Mouse (Mus musculus): Measurements from ENCODE around the gene Ptov1.

Gene Ptov1

GRCm38 (mm10) chr7:44857905-44858304, 11.7 kb downstream of the Ptov1 start:
- no peak for DNase-seq (ENCODE audit: low spot score)

DNA sequence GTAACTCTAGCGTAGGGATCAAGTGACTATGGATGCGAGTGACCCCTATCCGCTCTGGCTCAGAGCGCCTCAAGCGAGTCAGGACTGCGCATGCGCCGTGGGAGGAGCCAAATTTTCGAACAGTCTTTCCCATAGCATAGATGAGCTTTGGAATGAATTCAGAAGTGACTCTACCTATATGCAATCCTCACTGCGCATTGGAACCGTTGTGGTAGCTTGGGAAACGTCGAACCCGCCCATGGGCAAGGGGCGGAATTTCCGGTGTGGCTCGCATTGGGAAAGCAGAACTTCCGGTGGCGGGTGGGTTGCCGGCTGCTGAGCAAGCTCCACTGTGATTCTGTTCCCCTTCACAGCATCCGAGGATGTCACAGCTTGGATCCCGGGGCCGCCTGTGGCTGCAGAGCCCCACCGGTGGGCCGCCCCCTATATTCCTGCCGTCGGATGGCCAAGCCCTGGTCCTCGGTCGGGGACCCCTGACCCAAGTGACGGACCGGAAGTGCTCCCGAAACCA, 12.5 kb downstream of the Ptov1 start, which contains the start of gene Pnkp:
TSS of gene Pnkp (plus strand) at position 98 of the 511 bp plus-strand sequence.
- DNase-seq (ENCODE audit: low spot score): peak; percentile 93

- no peak for DNase-seq (ENCODE audit: low spot score)
These were observed 13.2 kb downstream of the Ptov1 start for GRCm38 (mm10) chr7:44856265-44856916.

GRCm38 (mm10) chr7:44855036-44855435, 14.6 kb downstream of the Ptov1 start:
- DNase-seq (ENCODE audit: low spot score): no peak

DNA sequence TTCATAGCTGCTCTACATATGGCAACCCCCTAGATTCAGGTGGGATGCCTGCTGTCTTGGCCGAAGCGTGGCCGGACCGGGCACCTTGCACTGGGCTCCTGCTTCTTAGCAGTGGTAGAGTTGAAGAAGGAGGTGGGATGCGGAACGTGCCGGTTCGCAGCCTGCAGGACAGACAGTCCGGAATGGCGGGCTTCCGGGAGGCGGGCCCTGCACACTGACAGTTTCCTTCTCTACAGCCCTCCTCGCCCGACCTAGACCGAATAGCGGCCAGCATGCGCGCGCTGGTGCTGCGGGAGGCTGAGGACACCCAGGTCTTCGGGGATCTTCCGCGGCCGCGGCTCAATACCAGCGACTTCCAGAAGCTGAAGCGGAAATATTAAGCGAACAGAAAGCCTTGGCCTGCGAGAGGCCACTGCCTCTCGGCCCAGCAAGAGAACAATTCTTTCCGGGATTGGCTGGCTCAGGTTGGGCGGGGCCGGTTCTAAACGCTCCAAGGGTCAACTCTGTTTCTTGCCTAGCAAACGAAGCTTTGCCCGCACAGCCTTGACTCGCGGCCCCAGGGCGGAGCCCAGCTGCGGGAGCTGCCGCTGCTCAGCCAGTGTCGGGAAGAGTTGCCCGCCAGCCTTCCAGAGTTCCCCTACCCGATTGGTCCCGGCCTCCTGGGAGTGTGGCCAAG, 15.1 kb downstream of the Ptov1 start:
- no peak for DNase-seq (ENCODE audit: low spot score)

DNA sequence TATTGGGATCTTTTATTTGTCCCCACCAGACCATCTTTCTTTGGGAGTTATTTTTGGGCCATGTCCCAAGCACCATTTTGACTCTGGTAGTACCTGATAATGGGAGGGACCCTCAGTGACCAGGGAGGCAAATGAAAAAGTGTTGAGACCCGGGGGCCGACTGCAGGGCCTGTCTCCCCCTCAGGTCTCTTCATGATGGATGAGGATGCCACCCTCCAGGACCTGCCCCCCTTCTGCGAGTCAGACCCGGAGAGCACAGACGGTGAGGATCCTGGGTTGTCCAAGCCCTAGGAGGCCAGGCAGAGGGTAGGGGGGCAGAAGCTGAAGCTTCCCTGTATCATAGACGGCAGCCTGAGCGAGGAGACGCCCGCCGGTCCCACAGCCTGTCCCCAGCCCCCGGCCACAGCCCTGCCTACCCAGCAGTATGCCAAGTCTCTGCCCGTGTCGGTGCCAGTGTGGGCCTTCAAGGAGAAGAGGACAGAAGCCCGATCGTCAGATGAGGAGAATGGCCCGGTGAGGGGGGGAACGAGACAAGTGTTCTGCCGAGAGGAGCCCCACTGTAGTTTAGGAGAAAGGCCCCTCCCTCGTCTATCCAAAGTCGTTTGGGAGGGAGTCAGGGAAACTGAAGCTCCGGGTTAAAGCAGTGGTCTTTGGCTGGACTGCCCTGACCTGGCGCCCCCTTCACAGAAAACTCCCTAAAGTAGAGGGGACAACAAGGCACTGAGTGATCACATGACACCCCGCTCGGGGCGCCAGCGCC, 15.8 kb downstream of the Ptov1 start:
- no peak for DNase-seq (ENCODE audit: low spot score)

- DNase-seq (ENCODE audit: low spot score): no peak
These were observed 16.5 kb downstream of the Ptov1 start for GRCm38 (mm10) chr7:44853065-44853464.

- no peak for DNase-seq (ENCODE audit: low spot score)
These were observed 17.1 kb downstream of the Ptov1 start for GRCm38 (mm10) chr7:44852259-44853027.

GRCm38 (mm10) chr7:44851625-44852234, 17.9 kb downstream of the Ptov1 start:
- DNase-seq (ENCODE audit: low spot score): no peak

DNA sequence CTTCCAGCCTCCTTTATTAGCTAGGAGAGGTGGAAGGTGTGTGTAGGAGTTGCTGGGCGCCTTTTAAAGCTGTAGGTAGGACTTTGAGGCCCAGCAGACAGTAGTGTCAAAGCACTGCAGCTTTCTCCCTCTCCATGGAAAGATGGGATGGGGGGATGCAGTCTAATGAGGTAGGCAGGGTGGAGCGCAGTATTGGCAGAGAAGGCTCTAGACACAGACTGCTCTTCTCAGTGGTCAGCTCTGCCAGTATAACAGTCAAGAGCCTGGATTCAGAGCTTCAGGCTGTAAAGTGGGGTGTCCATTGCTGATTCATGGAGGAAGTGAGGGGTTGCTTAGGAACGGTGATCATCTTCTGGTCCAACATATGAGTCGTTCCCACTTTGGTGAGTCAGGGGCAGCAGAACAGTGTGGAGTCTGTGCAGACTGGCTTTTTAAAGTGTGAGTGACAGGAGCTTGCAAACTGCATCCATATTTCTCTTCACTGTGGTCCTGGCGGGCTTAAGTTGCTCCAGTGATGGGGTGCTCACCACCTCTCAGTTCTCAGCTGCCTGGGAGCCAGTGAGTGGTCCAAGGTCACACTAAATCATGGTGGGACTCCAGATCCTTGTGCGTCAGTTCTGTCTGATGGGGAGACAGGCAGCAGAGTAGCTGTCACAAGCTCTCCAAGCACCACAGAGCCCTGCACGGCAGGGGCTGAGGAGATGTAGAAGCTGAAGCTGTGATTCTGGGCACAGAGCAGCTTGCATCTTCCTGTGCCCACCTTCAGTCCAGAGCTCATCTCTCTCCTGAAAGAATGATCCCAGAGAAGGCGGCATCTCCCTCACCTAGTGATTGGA, 18.6 kb downstream of the Ptov1 start:
- no peak for DNase-seq (ENCODE audit: low spot score)

DNA sequence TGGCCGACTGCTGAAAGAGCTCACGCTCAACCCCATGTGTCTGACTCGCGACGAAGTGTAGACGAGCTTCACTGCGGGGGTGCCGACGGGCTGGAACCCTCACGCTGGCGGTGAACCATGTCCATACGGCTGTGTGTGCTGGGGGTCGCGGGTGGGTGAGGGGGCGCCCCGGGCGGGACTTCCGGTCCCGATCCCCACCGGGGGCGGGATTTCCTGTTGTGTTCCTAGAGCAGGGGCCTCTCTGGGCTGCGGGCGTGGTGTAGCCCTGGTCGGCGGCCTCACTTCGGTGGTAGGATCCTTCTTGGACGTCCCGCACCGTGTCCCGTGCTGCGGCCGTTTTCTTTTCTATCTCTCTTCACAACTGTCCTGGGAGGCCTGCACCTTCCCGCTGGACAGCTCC, 19.4 kb downstream of the Ptov1 start:
- no peak for DNase-seq (ENCODE audit: low spot score)

DNA sequence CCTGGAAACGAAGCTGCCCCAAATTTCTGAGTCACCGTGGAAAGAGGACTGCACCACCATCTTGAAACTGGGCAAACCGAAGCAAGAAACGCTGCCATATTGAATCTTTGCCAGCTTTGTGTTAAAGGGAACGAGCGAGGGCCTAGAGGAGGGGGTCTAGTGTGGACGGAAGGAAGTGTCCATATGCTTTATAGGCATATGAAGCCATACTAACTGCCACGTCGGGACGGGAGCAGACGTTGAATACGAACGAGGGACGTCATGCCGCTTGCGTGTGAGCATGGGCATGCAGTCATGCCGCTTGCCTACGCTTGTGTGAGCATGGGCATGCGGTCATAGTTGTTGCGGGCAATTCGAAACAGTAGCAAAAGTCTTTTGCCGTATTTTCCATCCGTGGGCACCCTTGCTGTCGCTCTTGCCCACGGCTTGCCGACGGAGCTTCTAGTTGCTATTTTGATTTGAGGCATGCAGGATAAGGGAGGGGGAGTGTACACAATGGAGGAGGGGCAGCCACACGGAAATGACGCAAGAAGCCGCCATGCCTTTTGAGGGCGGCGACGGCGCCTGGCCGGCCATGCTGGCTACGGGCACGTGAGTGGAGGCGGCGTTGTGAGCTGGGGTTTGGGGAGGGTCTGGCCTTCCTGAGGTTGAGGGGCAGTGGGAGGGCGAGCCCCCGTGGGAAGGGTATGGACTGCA, 20.0 kb downstream of the Ptov1 start:
- peak; percentile 94 for DNase-seq (ENCODE audit: low spot score)

DNA sequence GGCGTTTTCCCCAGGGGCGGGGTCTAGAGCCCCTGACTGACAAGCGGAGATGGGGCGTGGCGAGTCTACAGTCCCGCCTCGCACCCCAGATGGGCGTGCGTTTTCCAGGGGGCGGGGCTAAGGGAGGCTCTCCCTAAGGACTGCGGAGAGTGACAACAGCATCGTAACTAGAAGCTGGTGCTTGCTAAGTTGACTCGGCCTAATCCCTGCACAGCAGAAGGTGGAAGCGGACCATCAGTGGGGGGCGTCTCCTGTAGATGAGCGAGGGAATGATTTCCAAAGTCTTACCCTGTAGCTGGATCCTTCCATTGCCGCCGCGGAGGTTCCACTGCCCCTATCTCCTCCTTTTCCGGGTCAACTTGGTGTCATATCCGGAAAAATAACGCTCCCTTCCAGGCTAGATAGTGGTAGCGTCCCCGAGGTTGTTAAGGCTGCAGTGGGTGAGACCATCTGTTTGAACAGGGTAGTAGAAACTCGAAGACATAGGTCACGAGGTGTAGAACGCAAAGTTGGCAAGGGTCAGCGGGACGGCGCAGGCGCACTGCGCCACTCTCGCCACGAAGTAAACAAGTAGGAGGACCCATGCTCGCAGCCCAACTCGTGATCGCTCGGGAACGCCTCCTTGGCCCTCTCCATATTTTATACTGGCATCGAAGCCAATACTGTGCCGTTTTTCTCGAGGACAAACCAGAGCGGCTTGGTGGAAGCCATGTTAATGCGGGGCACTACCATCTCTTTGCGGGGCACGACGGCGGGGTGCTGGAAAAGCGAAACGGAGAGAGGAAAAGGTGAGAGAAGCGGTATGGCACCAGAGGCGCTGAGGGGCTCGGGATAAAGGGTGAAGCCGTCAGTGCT, 20.8 kb downstream of the Ptov1 start, which contains the start of the genes Akt1s1 and Tbc1d17:
TSS of gene Akt1s1 (plus strand) at position 431 of the 855 bp plus-strand sequence.
TSS of gene Tbc1d17 (minus strand) at position 519 of the 855 bp plus-strand sequence.
- peak; percentile 100 for DNase-seq (ENCODE audit: low spot score)

- DNase-seq (ENCODE audit: low spot score): no peak
These were observed 21.8 kb downstream of the Ptov1 start for GRCm38 (mm10) chr7:44847772-44848171.

DNA sequence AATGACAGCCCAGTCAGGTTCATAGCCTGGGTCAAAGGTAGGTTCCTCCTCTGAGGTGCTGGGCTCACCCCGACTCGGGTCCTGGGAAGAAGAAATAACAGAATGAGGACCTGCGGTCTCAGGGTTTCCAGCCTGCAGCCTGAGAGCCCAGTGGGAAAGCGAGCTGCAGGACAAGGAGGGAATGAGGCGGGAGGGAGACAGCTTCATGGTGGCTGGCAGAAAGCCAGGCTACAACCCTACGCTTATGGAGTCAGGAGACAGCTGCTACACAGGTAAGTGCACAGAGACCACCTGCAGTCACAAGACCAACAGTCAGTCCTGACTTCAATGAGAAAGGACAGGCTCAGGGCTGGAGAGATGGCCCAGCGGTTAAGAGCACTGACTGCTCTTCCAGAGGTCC, 22.8 kb downstream of the Ptov1 start:
- DNase-seq (ENCODE audit: low spot score): no peak

DNA sequence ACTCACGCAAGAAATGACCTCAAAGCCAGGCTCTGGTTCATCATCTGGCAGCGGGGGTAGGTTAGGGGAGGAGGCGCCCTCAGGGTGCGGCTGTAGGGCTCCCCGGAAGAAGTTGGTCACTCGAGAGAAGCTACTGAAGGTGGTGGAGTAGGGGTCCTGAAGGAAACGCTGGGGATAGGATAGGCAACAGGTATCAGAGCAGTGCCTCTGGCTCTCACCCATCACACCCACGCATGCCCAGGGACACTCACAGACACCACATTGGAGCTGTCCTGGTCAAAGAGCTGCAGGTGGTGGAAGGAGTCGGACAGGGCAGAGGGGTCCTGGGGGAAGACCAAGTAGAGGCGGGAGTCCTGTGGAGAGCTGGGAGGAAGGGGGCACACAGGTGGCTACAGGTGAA, 24.6 kb downstream of the Ptov1 start:
- DNase-seq (ENCODE audit: low spot score): no peak

DNA sequence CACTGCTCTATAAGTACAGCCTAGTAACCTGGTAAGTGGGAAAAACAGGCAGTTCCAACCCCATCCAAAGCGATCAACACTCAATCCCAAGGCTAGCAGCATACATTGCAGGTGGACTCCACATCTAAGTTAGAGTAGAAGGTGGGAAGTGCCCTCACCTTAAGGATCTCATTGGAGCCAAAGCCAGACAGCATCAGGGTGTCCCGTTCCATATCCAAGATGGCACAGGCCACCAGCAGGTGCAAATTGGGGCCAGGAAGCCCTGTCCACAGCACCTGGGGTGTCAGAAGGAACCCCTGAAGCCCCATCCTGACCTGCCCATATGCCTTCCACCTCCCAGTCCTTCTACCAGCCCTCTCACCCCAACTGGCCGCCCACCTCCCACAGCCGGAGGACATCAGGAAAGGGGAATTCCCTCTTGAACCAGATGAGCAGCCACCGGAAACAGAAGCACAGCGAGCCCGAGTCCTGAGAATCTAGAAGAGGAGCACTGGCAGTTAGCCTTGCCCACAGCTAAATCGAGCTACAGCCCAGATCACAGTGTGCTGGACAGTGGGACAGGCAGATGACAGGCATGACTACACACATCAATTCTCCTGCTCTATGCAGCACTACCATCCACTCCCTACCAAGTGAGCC, 27.6 kb downstream of the Ptov1 start:
- no peak for DNase-seq (ENCODE audit: low spot score)

DNA sequence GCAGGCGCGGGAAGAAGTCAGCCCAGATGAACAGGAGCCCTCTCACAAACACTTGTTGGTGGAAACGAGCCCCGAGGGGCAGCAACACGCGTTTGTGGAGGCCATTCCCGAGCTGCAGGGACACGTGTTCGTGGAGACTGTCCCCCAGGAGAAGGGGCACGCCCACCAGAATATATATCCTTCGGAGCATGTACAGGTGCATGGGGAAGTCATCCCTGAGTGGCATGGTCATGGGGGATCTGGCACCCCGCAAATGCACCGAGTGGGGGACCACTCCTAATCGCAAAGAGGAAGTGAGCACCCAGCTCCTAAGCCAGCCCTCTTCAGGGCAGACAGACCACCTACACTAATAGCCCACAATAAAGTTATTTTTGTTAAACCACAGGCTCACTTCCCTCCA, 29.2 kb downstream of the Ptov1 start:
- DNase-seq (ENCODE audit: low spot score): no peak
